Mouse (Mus musculus) embryonic facial prominence, embryonic 11.5 days (tissue): ENCODE measurements at regions not wholly inside any gene's neighbourhood (a gene's known extent, or its start where the extent isn't known, plus 50 kb on each side); places are given as distances from the start of the nearest gene placed in this dataset.

Experiments used
- ATAC-seq: fragments of 200-750 bp; cut with Nextera tagmentation; replicated peaks from 2 replicates; pipeline ENCODE4 v1.8.0; 2017; ENCODE audit warnings: low read depth; ENCODE audit not compliant: insufficient number of reproducible peaks, low FRiP score, low TSS enrichment
- DNase-seq: peaks from one replicate; pipeline ENCODE4 v3.0.0-alpha.2; 2015; ENCODE audit warnings: low spot score
- H3K27ac ChIP-seq: fragments of 300-500 bp; sonication (generic); replicated peaks from 2 replicates; pipeline ENCODE4 v1.5.1; 2014; ENCODE audit warnings: mild to moderate bottlenecking, low read depth, low read length, control low read depth
- H3K27me3 ChIP-seq: fragments of 300-500 bp; sonication (generic); 2 replicates; pipeline ENCODE4 v1.6.1; 2014; ENCODE audit warnings: mild to moderate bottlenecking, low read length, moderate library complexity, mixed read lengths; ENCODE audit not compliant: control insufficient read depth, insufficient read depth
- H3K36me3 ChIP-seq: fragments of 300-500 bp; sonication (generic); replicated peaks from 2 replicates; pipeline ENCODE4 v1.6.1; 2014; ENCODE audit warnings: low read depth, mild to moderate bottlenecking, low read length, moderate library complexity, mixed read lengths; ENCODE audit not compliant: control insufficient read depth, insufficient read depth
- H3K4me1 ChIP-seq: fragments of 300-500 bp; sonication (generic); 2 replicates; pipeline ENCODE4 v1.6.1; 2014; ENCODE audit warnings: low read length, mixed read lengths; ENCODE audit not compliant: control insufficient read depth, insufficient read depth
- H3K4me2 ChIP-seq: fragments of 300-500 bp; sonication (generic); 2 replicates; pipeline ENCODE4 v1.6.1; 2014; ENCODE audit warnings: low read depth, mild to moderate bottlenecking, control low read depth, low read length, moderate library complexity
- H3K4me3 ChIP-seq: fragments of 300-500 bp; sonication (generic); 2 replicates; pipeline ENCODE4 v1.5.1; 2014; ENCODE audit warnings: low read depth, low read length, control low read depth
- H3K9ac ChIP-seq: fragments of 300-500 bp; sonication (generic); replicated peaks from 2 replicates; pipeline ENCODE4 v1.6.1; 2014; ENCODE audit warnings: mild to moderate bottlenecking, control low read depth, low read length
- H3K9me3 ChIP-seq: fragments of 300-500 bp; sonication (generic); replicated peaks from 2 replicates; pipeline ENCODE4 v1.6.1; 2016; ENCODE audit warnings: mild to moderate bottlenecking, low read length, inconsistent platforms, mixed read lengths; ENCODE audit not compliant: control insufficient read depth
- WGBS: fragments of 180-500 bp; shearing (Covaris S2); extraction: QIAGEN DNeasy Blood & Tissue Kit; methylation state at CpG from one replicate; pipeline ENCODE4 v1.1.7; 2014; 5-methylcytosine and 5-hydroxymethylcytosine counted together

GRCm38 (mm10) chr13:97375501-97376231 lies 134.8 kb downstream of the Enc1 start:
- ATAC-seq = no peak
- no peaks in the 10 kb centered on the region for H3K36me3 ChIP-seq
- H3K27ac ChIP-seq = no peak overlapping the region
- no peak overlapping the region for H3K4me2 ChIP-seq
- no peak overlapping the region for H3K4me3 ChIP-seq
- no peaks in the 10 kb centered on the region for H3K27me3 ChIP-seq
- H3K9me3 ChIP-seq = no peaks in the 10 kb centered on the region
- H3K9ac ChIP-seq = no peak overlapping the region
- DNase-seq = no peak
- WGBS = 42% methylated on average over 14 of the region's 14 CpGs
- no peaks in the 10 kb centered on the region for H3K4me1 ChIP-seq

DNA sequence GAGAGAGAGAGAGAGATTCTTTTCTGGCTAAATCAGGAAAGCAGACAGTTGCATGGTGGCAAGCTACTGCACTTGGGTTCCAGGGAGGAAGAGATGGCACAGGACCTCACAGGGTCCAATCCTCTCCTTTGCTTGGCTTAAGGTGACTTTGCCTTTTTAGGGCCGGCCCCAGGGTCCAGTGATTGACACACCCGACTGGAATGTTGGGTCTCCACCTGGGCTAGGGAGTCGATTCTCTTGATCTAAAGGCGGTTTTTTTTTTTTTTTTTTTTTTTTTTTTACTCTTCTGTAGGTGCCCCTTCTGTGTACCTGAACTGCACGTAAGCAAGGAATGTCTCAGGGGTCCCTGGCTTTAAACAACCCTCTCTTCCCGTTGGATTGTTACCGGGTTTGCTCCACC lies 131.4 kb downstream of the Enc1 start:
- Histone ChIP-seq H3K4me1 (no peaks in the 10 kb centered on the region), H3K27me3 (no peaks in the 10 kb centered on the region), H3K4me3 (no peak overlapping the region), H3K9ac (no peak overlapping the region), H3K27ac (no peak overlapping the region), H3K36me3 (no peaks in the 10 kb centered on the region), H3K4me2 (no peak overlapping the region), H3K9me3 (no peaks in the 10 kb centered on the region)
- DNase-seq (no peak), ATAC-seq (no peak)
- WGBS = 48% methylated on average over 5 of the region's 7 CpGs

DNA sequence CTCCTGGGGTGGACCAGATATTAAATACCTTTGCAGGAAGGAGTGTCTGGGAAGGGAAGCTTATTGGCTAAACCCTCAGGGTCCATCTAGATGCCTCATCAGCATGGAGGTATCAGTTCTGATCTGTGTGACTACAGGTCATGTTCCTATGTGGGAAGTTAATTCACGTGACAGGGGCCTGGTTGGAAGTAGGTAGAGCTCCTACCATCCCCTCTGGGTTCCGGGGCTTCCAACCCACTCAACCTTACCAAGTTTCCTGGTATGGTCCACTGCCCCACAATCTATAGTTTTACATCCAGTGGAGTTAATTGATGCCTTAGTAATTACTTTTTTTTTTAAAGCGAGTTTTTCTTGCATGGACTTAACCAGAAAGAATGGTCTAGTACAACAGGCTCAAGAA lies 130.3 kb downstream of the Enc1 start:
- Histone ChIP-seq H3K4me3 (no peak overlapping the region), H3K4me1 (no peaks in the 10 kb centered on the region), H3K27me3 (no peaks in the 10 kb centered on the region), H3K27ac (no peak overlapping the region), H3K9me3 (no peaks in the 10 kb centered on the region), H3K9ac (no peak overlapping the region), H3K36me3 (no peaks in the 10 kb centered on the region), H3K4me2 (no peak overlapping the region)
- WGBS = 86% methylated on average over 3 of the region's 3 CpGs
- ATAC-seq (no peak), DNase-seq (no peak)

- no peaks in the 10 kb centered on the region for H3K27me3 ChIP-seq
These were observed 125.8 kb downstream of the Enc1 start for GRCm38 (mm10) chr13:97366723-97367122.

DNA sequence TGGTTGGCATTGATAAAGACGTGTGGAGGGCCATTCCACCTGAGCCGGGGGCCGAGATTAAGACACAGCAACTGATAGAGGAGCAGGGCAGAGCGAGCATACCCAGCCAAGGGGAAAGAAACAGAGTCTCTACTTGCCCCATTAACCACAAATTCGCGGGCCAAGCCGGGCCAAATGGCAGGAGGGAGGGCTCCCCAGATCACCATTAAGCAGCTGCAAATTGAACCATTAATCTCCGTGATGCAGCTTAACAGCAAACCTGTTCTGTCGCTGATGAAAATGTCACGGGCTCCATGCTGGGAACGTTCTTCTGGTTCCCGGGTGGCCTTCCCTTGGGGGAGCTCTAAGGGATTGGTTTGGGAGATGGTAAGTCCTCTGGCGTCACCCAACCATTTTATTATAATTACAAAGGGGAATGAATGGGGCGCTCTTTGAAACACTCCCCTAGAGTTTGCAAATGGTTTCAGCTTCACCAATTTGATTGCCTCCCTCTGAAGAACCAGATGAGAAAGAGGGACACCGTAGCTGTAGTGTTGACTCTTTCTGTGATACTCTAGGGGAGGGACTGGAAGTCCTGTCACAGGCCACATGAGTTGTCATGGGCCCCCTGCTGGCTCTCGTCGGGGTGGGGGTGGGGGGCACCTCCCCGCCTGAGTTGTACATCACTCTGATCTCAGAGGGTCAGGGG lies 124.8 kb downstream of the Enc1 start:
- Histone ChIP-seq H3K9ac (no peak overlapping the region), H3K27ac (no peak overlapping the region), H3K4me3 (no peak overlapping the region), H3K36me3 (no peaks in the 10 kb centered on the region), H3K4me1 (no peaks in the 10 kb centered on the region), H3K9me3 (no peaks in the 10 kb centered on the region), H3K4me2 (no peak overlapping the region), H3K27me3 (no peaks in the 10 kb centered on the region)
- ATAC-seq (no peak), DNase-seq (no peak)
- WGBS = 49% methylated on average over 18 of the region's 18 CpGs

More at GRCm38 (mm10) chr13:97366723-97367122, 125.8 kb downstream of the Enc1 start:
- no peak overlapping the region for H3K4me3 ChIP-seq
- no peaks in the 10 kb centered on the region for H3K36me3 ChIP-seq
- DNase-seq (no peak), ATAC-seq (no peak)
- no peaks in the 10 kb centered on the region for H3K9me3 ChIP-seq
- H3K27ac ChIP-seq = no peak overlapping the region
- no peaks in the 10 kb centered on the region for H3K4me1 ChIP-seq
- no peak overlapping the region for H3K9ac ChIP-seq
- no peak overlapping the region for H3K4me2 ChIP-seq
- 83% methylated on average over 8 of the region's 8 CpGs for WGBS

DNA sequence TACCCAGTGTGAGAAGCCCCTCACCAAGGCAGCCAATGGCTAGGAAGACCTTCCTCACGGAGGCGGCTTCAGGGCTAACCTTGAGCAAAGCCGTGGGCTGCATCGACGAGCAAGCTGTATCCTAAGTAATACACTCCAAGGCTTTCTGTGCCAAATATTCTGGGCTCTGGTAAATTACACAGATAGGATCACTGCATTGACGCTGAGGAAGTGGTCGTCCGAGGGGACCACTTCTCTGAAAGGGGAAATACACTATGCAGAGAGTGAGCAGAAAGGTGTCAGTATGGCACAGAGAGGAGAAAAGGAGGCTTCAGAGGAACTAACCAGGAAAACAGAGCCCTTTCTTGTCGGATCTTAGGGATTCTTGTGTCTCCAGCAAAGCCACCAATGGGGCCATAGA lies 124.1 kb downstream of the Enc1 start:
- no peaks in the 10 kb centered on the region for H3K9me3 ChIP-seq
- no peak overlapping the region for H3K4me3 ChIP-seq
- H3K4me1 ChIP-seq = no peaks in the 10 kb centered on the region
- 66% methylated on average over 9 of the region's 9 CpGs for WGBS
- no peak overlapping the region for H3K9ac ChIP-seq
- H3K4me2 ChIP-seq = no peak overlapping the region
- no peak overlapping the region for H3K27ac ChIP-seq
- no peak for ATAC-seq
- H3K27me3 ChIP-seq = no peaks in the 10 kb centered on the region
- no peaks in the 10 kb centered on the region for H3K36me3 ChIP-seq
- DNase-seq = no peak

DNA sequence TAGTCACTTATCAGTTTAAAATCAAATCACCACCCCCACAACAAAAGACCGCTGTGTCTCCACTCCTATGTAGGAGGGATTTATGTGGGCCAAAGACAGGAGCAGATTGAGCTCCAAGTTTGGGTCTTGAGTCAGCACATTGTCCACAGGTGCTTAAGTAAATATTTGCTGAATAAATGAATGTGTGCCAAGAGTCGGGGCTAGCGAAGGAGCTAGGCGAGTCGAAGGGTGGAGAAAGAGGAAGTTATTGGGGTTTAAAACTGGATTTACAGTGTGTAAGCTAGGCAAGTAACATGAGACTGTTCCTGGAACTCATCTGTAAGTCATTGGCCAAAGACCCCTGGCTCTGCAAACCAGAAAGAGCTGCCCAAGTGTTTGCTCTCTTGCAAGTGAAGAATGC lies 122.9 kb downstream of the Enc1 start:
- Histone ChIP-seq H3K9ac (no peak overlapping the region), H3K9me3 (no peaks in the 10 kb centered on the region), H3K27ac (no peak overlapping the region), H3K27me3 (no peaks in the 10 kb centered on the region), H3K4me3 (no peak overlapping the region), H3K4me2 (no peak overlapping the region), H3K36me3 (no peaks in the 10 kb centered on the region), H3K4me1 (no peaks in the 10 kb centered on the region)
- DNase-seq (no peak), ATAC-seq (no peak)
- 68% methylated on average over 5 of the region's 5 CpGs for WGBS

DNA sequence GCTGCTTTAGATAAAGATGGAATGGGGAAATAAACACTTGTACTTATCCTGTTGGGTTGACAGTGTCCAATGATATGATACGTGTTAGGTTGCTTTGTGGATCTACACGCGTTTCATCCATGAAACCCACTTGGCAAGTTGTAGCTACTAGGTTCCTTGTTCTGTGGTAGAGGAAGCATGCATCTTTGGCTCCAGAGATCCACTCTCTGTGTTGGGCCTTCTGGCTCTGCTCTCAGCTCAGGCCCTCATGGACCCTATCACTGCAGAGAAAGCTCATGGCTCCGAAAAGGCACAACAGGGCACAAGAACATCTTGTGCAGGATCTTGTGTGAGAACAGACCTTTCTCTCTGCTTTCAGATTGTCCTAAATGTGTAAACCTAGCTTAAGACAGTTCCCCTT lies 122.3 kb downstream of the Enc1 start:
- H3K36me3 ChIP-seq = no peaks in the 10 kb centered on the region
- DNase-seq (no peak), ATAC-seq (no peak)
- H3K27ac ChIP-seq = no peak overlapping the region
- 88% methylated on average over 4 of the region's 4 CpGs for WGBS
- H3K27me3 ChIP-seq = no peaks in the 10 kb centered on the region
- H3K9ac ChIP-seq = no peak overlapping the region
- no peak overlapping the region for H3K4me3 ChIP-seq
- H3K4me2 ChIP-seq = no peak overlapping the region
- H3K9me3 ChIP-seq = no peaks in the 10 kb centered on the region
- no peaks in the 10 kb centered on the region for H3K4me1 ChIP-seq
